Mouse (Mus musculus) liver, adult 2 months (tissue): ENCODE measurements around the gene Pla2g2f. TPM values are rescaled to one million over a fixed set of nuclear protein-coding genes. Genes with fewer than 3 reads are reported as not detected.

Source experiments
- DNase-seq: peaks from one replicate; pipeline ENCODE4 v3.0.0-alpha.2; 2011; ENCODE audit warnings: low read depth, low spot score; ENCODE audit errors: extremely low read depth
- H3K27ac ChIP-seq: fragments of 200-500 bp; replicated peaks from 2 replicates; pipeline ENCODE4 v1.5.1; 2012; ENCODE audit warnings: low read depth, mild to moderate bottlenecking, control low read depth, inconsistent platforms, low read length; ENCODE audit not compliant: insufficient read depth
- H3K27me3 ChIP-seq: fragments of 200-500 bp; 2 replicates; pipeline ENCODE4 v1.6.1; 2012; ENCODE audit warnings: mild to moderate bottlenecking, moderate library complexity, low read length, inconsistent platforms; ENCODE audit not compliant: control insufficient read depth, insufficient read depth
- H3K36me3 ChIP-seq: fragments of 200-500 bp; 2 replicates; pipeline ENCODE4 v1.6.1; 2012; ENCODE audit warnings: low read length, inconsistent platforms; ENCODE audit not compliant: control insufficient read depth, insufficient read depth
- H3K4me1 ChIP-seq: fragments of 200-500 bp; 2 replicates; pipeline ENCODE4 v1.6.1; 2011; ENCODE audit warnings: low read length; ENCODE audit not compliant: control insufficient read depth, insufficient read depth
- H3K4me3 ChIP-seq: fragments of 200-500 bp; 2 replicates; pipeline ENCODE4 v1.5.1; 2011; ENCODE audit warnings: low read depth, mild to moderate bottlenecking, control low read depth, low read length, moderate library complexity; ENCODE audit not compliant: insufficient read depth
- H3K79me2 ChIP-seq: fragments of 200-500 bp; 2 replicates; pipeline ENCODE4 v1.6.1; 2012; ENCODE audit warnings: inconsistent platforms, mild to moderate bottlenecking, low read length, moderate library complexity; ENCODE audit not compliant: control insufficient read depth, insufficient read depth
- H3K9ac ChIP-seq: fragments of 200-500 bp; 2 replicates; pipeline ENCODE4 v1.6.1; 2012; ENCODE audit warnings: low read depth, mild to moderate bottlenecking, control low read depth, inconsistent platforms, low read length
- CTCF ChIP-seq: fragments of 200-500 bp; IDR thresholded peaks from 2 replicates; pipeline ENCODE4 v1.5.1; 2011; ENCODE audit warnings: low read depth, low read length, control low read depth
- POLR2A ChIP-seq: fragments of 200-500 bp; IDR thresholded peaks from 2 replicates; pipeline ENCODE4 v1.6.1; 2011; ENCODE audit warnings: low read length, control low read depth; ENCODE audit not compliant: insufficient read depth; ENCODE audit errors: extremely low read depth
- WGBS: fragments of 180-500 bp; shearing (Covaris S2); methylation state at CpG from one replicate; pipeline ENCODE4 v1.1.7; 2018; 5-methylcytosine and 5-hydroxymethylcytosine counted together
- polyA plus RNA-seq: library from polyadenylated mRNA; depleted of rRNA; stranded (reverse); fragments of >200 nt; gene quantifications from 2 replicates; pipeline ENCODE4 v1.2.3, GENCODE M21; 2012
- total RNA-seq: library from RNA; depleted of rRNA; stranded (reverse); fragments of >200 nt; gene quantifications from 2 replicates; pipeline ENCODE4 v1.2.3, GENCODE M21; 2014

The Pla2g2f gene
- total and polyA plus RNA-seq, 2 experiments, result not detected

DNA sequence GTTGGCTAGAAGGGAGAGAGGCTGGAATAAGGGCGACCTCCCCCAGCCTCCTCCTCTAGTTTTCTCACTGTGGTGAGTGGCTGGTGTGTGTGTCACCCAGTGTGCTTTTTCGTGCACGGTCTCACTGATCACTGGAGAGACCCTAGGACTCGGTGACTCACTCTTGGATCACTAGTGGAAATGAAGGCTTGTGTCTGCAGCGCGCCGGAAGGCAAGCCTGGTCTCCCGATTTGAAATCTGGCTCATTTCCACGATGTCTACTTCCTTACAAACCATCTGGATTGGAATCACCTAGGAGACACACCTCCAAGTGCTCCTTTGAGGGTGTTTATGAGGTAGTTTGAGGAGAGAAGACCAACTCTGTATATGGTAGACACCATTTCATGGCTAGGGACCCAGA lies 10.6 kb downstream of the Pla2g2f start:
- Histone ChIP-seq H3K4me1 (no peaks in the 10 kb centered on the region), H3K27ac (no peak overlapping the region), H3K79me2 (no peaks in the 10 kb centered on the region), H3K36me3 (no peaks in the 10 kb centered on the region), H3K4me3 (no peak overlapping the region), H3K27me3 (no peaks in the 10 kb centered on the region), H3K9ac (no peak overlapping the region)
- 81% methylated on average over 9 of the region's 9 CpGs for WGBS
- TF ChIP-seq CTCF (no peak), POLR2A (no peak)
- DNase-seq, result no peak

DNA sequence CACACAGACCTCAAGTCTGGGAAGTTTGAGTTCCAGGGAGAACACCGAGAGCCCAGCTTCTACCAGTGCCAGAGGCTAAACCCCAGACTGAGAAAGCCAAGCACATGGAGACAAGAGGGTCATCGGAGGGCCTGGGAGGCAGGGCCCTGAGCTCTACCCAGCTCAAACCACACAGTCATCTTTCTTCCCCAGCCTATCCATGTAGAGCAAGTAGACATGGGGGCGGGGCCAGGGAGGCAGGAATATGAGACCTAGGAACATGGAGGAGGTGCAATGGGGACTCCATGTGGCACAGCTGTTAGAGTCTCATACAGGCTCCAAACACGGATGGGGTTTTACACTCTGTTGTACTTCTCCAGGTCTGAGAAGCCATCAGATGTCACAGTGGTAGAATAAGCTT lies 11.5 kb downstream of the Pla2g2f start:
- 63% methylated on average over 4 of the region's 4 CpGs for WGBS
- no peak for DNase-seq
- no peak overlapping the region for H3K4me3 ChIP-seq

DNA sequence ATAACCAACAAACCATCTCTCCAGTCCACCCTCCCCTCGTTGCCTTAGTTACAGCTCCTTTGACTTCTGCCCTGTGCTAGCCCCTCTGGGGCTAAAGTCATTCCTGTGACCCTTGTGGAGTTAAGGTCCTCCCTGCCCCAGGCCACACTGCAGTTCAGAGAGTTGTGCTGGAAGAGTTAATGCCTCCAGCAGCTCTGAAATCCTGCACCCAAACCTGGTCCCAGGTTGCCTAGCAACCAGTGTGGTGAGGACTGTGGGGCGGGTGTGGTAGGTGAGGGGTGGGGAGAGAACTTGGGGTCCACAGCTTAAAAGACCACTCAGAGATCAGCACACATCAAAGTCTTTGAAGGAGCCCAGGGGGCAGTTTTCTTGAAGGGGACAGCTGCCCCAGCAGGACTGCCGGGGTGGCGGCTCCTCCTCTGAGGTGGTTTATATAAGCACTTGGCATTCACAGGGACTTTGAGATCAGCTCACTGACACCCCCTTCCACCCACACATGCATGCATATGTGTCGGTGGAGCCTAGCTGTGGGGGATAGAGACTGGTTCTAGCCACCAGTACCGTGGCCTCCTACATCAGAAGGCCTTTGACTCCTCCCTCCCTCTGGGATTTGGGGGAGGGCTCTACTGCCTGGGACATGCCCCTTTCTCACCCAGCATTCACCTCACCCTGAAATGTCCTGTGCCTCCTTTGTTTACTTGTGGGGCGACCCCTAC lies 18.1 kb downstream of the Pla2g2f start:
- DNase-seq, result no peak
- Histone ChIP-seq H3K9ac (no peak overlapping the region), H3K4me3 (no peak overlapping the region), H3K4me1 (peaks cover 4% of the 10 kb centered on the region; the same call in 1 of the 2 replicates), H3K36me3 (no peaks in the 10 kb centered on the region), H3K27me3 (no peaks in the 10 kb centered on the region), H3K79me2 (no peaks in the 10 kb centered on the region), H3K27ac (no peak overlapping the region)
- WGBS, result 58% methylated on average over 7 of the region's 7 CpGs
- TF ChIP-seq POLR2A (no peak), CTCF (no peak)

More for the DNA sequence above, 11.5 kb downstream of the Pla2g2f start:
- TF ChIP-seq CTCF, result no peak
- TF ChIP-seq POLR2A, result no peak
- Histone ChIP-seq H3K79me2 (no peaks in the 10 kb centered on the region), H3K36me3 (no peaks in the 10 kb centered on the region), H3K27me3 (no peaks in the 10 kb centered on the region), H3K27ac (no peak overlapping the region), H3K9ac (no peak overlapping the region), H3K4me1 (no peaks in the 10 kb centered on the region)

DNA sequence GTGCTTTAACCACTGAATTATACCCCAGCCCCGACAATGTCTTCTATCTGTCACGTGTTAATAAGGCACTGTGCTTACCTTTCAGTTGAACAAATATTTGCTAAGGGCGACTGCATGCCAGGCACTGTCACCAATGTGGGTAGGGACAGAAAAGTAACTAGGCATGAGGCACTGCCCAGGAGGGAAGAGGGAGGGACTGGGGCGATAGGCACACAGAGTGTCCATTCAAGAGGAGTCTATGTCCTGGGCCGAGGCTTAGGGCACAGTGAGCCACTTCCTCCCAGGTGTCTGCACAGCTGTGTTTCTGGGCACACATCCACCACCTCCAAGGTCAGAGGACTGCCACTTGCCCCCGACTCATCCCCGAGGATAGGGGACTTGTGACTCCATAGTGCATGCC lies 20.4 kb downstream of the Pla2g2f start, which contains the start of gene Ubxn10:
Gene Ubxn10 (minus strand): TSS at position 137 of the 400 bp plus-strand sequence.
- H3K27ac ChIP-seq, result no peak within 1 kb of the TSS
- no peak within 1 kb of the TSS for H3K9ac ChIP-seq
- H3K4me1 ChIP-seq, result peaks cover 4% of the 10 kb centered on the region; the same call in 1 of the 2 replicates
- TF ChIP-seq CTCF (no peak), POLR2A (no peak)
- no peaks in the 10 kb centered on the region for H3K36me3 ChIP-seq
- H3K4me3 ChIP-seq, result no peak within 1 kb of the TSS
- 32% methylated on average over 7 of the region's 7 CpGs for WGBS
- no peaks in the 10 kb centered on the region for H3K27me3 ChIP-seq
- DNase-seq, result peak; percentile 72
- no peaks in the 10 kb centered on the region for H3K79me2 ChIP-seq

DNA sequence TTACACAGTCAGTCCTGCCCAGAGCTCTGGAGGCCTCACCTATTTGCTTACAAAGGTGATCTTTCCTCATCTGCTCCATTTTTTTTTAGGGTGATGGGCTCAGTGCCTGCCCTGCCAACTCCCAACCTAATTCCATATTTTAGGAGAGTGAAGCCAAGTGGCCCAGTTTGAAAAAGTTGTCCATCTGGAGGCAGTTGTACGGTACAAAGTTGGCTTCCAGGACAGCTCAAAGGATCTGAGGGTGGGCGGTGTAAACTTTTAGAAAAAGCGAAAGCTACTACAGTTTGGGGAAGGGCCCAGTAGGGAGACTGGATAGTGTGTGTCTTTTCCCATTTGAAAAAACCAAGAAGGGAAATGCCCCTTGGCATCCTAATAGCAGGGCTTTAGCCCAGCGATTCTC lies 22.6 kb downstream of the Pla2g2f start:
- no peak overlapping the region for H3K27ac ChIP-seq
- H3K9ac ChIP-seq, result no peak overlapping the region
- no peaks in the 10 kb centered on the region for H3K27me3 ChIP-seq
- no peak for TF ChIP-seq CTCF
- no peak for TF ChIP-seq POLR2A
- H3K79me2 ChIP-seq, result no peaks in the 10 kb centered on the region
- H3K4me1 ChIP-seq, result peaks cover 4% of the 10 kb centered on the region; the same call in 1 of the 2 replicates
- no peak overlapping the region for H3K4me3 ChIP-seq
- DNase-seq, result no peak
- H3K36me3 ChIP-seq, result no peaks in the 10 kb centered on the region
- 95% methylated on average over 4 of the region's 4 CpGs for WGBS

DNA sequence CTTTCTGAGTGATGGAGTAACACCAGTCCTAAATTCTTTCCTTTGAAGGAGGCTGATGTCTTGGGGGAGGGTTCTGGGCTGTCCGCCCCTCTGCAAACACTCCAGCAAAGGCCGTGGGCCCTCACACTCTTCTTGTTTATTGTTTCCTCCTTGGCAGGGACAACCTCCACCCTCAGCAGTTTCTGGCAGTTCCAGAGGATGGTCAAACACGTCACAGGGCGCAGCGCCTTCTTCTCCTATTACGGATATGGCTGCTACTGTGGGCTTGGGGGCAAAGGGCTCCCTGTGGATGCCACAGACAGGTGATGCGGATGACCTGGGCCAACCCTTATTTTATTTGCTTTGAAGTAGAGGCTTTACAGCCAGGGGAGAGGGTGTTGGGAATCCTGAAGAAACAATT lies 23.3 kb downstream of the Pla2g2f start:
- Histone ChIP-seq H3K4me3 (no peak overlapping the region), H3K27ac (no peak overlapping the region), H3K79me2 (no peaks in the 10 kb centered on the region), H3K27me3 (no peaks in the 10 kb centered on the region), H3K4me1 (peaks cover 4% of the 10 kb centered on the region; the same call in 1 of the 2 replicates), H3K36me3 (no peaks in the 10 kb centered on the region), H3K9ac (no peak overlapping the region)
- DNase-seq, result no peak
- WGBS, result 69% methylated on average over 7 of the region's 7 CpGs
- TF ChIP-seq POLR2A (no peak), CTCF (no peak)
